Mouse (Mus musculus) olfactory bulb, adult 2 months (tissue): ENCODE results near the gene 6430628N08Rik.

Source experiments
- CTCF ChIP-seq: fragments of 200-500 bp; IDR thresholded peaks from 2 replicates; pipeline ENCODE4 v1.5.1; 2012; ENCODE audit warnings: low read depth, mild to moderate bottlenecking, low read length, moderate library complexity; ENCODE audit not compliant: insufficient read depth
- POLR2A ChIP-seq: fragments of 200-500 bp; IDR thresholded peaks from 2 replicates; pipeline ENCODE4 v1.6.1; 2012; ENCODE audit warnings: mild to moderate bottlenecking, low read depth, low read length, moderate library complexity; ENCODE audit not compliant: insufficient read depth

- no peak for TF ChIP-seq CTCF
- no peak for TF ChIP-seq POLR2A
Measured at GRCm38 (mm10) chr4:115902816-115903215, 12.4 kb downstream of the 6430628N08Rik start.
